Mouse (Mus musculus) kidney, embryonic 15.5 days (tissue): ENCODE data around the gene C530008M17Rik. TPM values are rescaled to one million over a fixed set of nuclear protein-coding genes. Genes with fewer than 3 reads are reported as not detected.
"Not testable (repeated sequence)": the region's sequence is repeated elsewhere in the genome, so short reads cannot be mapped to it uniquely, and the experiment has no call there.

Experiments
- ATAC-seq: fragments of 200-750 bp; cut with Nextera tagmentation; replicated peaks from 2 replicates; pipeline ENCODE4 v1.8.0; 2017; ENCODE audit warnings: moderate TSS enrichment; ENCODE audit not compliant: low FRiP score
- H3K27ac ChIP-seq: fragments of 300-500 bp; sonication (generic); 2 replicates; pipeline ENCODE4 v1.5.1; 2015; ENCODE audit warnings: mild to moderate bottlenecking, inconsistent platforms
- H3K27me3 ChIP-seq: fragments of 300-500 bp; sonication (generic); 2 replicates; pipeline ENCODE4 v1.6.1; 2015; ENCODE audit warnings: inconsistent platforms
- H3K36me3 ChIP-seq: fragments of 300-500 bp; sonication (generic); 2 replicates; pipeline ENCODE4 v1.6.1; 2015; ENCODE audit warnings: inconsistent platforms
- H3K4me1 ChIP-seq: fragments of 300-500 bp; sonication (generic); 2 replicates; pipeline ENCODE4 v1.6.1; 2015; ENCODE audit warnings: inconsistent platforms
- H3K4me2 ChIP-seq: fragments of 300-500 bp; sonication (generic); 2 replicates; pipeline ENCODE4 v1.6.1; 2015; ENCODE audit warnings: moderate library complexity, mild to moderate bottlenecking, inconsistent platforms
- H3K4me3 ChIP-seq: fragments of 300-500 bp; sonication (generic); replicated peaks from 2 replicates; pipeline ENCODE4 v1.5.1; 2015; ENCODE audit warnings: mild to moderate bottlenecking, inconsistent platforms
- H3K9ac ChIP-seq: fragments of 300-500 bp; sonication (generic); 2 replicates; pipeline ENCODE4 v1.6.1; 2015; ENCODE audit warnings: mild to moderate bottlenecking, inconsistent platforms
- H3K9me3 ChIP-seq: fragments of 300-500 bp; sonication (generic); replicated peaks from 2 replicates; pipeline ENCODE4 v1.6.1; 2016; ENCODE audit warnings: inconsistent platforms
- WGBS: fragments of 180-500 bp; shearing (Covaris S2); methylation state at CpG from one replicate; pipeline ENCODE4 v1.1.7; 2015; ENCODE audit warnings: mixed read lengths; 5-methylcytosine and 5-hydroxymethylcytosine counted together
- polyA plus RNA-seq: library from polyadenylated mRNA; unstranded; fragments of >200 nt; fragmentation: Nextera tagmentation; extraction: Ambion mirVana; gene quantifications from 2 replicates; pipeline ENCODE4 v1.2.1, GENCODE M21; 2015

The C530008M17Rik gene
- polyA plus RNA-seq, 1 experiment from 2014 or later = 17.2 TPM

GRCm38 (mm10) chr5:76893084-76893483 lies 236.8 kb downstream of the C530008M17Rik start:
- Histone ChIP-seq H3K4me2 (no peak overlapping the region), H3K27ac (no peak overlapping the region), H3K27me3 (no peaks in the 10 kb centered on the region), H3K36me3 (peaks cover 61% of the 10 kb centered on the region), H3K4me3 (no peak overlapping the region), H3K4me1 (no peaks in the 10 kb centered on the region), H3K9ac (no peak overlapping the region), H3K9me3 (no peaks in the 10 kb centered on the region)
- 82% methylated on average over 2 of the region's 2 CpGs for WGBS
- ATAC-seq = no peak

DNA sequence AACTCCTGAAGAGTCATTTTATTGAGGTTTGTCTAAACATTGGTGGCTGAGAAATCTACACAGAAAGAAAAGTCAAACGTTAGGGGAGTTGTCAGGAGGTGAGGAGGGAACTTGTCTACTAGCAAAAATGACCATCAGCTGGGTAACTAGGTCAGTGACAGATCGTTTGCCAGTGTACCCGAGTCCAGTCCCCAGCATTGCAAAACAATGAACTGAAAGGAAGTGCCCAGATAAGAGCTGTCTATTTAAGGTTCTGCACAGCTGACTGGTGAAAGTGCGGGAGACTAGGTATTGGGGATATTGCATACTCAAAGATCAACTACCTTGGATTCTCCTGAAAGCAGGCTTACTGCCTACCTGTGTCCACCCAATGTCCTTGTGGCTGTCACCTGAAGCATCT lies 245.8 kb downstream of the C530008M17Rik start:
- H3K4me1 ChIP-seq = peaks cover 11% of the 10 kb centered on the region
- no peak overlapping the region for H3K27ac ChIP-seq
- H3K36me3 ChIP-seq = peaks cover 19% of the 10 kb centered on the region; the same call in 1 of the 2 replicates
- no peaks in the 10 kb centered on the region for H3K9me3 ChIP-seq
- no peaks in the 10 kb centered on the region for H3K27me3 ChIP-seq
- H3K4me3 ChIP-seq = no peak overlapping the region
- H3K4me2 ChIP-seq = no peak overlapping the region
- 84% methylated on average over 4 of the region's 4 CpGs for WGBS
- no peak overlapping the region for H3K9ac ChIP-seq
- ATAC-seq = no peak

GRCm38 (mm10) chr5:76904713-76905404 lies 248.5 kb downstream of the C530008M17Rik start:
- peak overlapping the region; percentile 75 for H3K4me3 ChIP-seq
- peak overlapping the region; percentile 65 for H3K4me2 ChIP-seq
- no peaks in the 10 kb centered on the region for H3K9me3 ChIP-seq
- ATAC-seq = no peak
- peak overlapping the region; percentile 68 for H3K9ac ChIP-seq
- H3K4me1 ChIP-seq = peaks cover 11% of the 10 kb centered on the region
- WGBS = under 1% methylated on average over 19 of the region's 19 CpGs
- H3K36me3 ChIP-seq = peaks cover 10% of the 10 kb centered on the region
- peak overlapping the region; percentile 86 for H3K27ac ChIP-seq
- no peaks in the 10 kb centered on the region for H3K27me3 ChIP-seq

DNA sequence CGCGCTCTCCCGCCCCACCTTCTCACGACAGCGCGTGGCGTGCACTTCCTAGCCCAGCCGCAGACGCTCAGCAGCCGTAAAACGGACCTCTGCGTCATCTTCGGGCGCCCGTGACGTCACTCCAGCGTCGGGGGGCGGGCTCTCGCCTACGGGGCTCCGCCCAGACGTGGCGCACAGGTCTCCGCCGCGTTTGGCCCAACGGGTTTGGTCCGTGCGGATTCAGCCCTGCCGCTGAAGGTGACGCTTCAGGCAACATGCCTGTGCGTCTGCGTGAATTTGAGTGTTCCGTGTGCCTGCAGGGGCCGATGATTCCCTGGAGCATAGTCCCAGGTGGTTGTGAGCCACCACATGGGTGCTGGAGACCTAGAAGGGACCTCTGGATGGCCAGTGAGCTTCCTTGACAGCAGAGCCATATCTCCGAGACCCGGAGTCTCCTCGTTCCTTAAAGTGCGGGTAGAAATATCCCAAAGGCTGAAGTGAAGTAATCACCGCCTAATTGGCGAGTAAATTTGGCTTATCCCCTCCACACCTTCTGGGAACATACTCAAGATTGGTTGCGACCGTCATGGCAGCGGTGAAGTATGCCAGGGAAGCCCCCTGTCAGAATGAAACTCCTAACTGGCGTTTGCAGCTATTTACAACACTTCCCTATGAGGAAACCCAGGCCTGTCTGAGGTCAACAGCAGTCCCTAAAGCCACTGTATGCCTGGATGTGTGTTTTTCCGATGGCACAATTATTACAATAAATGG lies 249.3 kb downstream of the C530008M17Rik start, which contains the start of gene Aasdh:
Gene Aasdh (minus strand): TSS at position 110 of the 750 bp plus-strand sequence.
- Histone ChIP-seq H3K4me3 (peak within 1 kb of the TSS; percentile 75), H3K4me2 (peak within 1 kb of the TSS; percentile 65), H3K36me3 (peaks cover 14% of the 10 kb centered on the region), H3K9ac (peak within 1 kb of the TSS; percentile 68), H3K27ac (peak within 1 kb of the TSS; percentile 86), H3K4me1 (peaks cover 11% of the 10 kb centered on the region), H3K9me3 (no peaks in the 10 kb centered on the region), H3K27me3 (no peaks in the 10 kb centered on the region)
- peak; percentile 97 for ATAC-seq
- WGBS = under 1% methylated on average over 47 of the region's 47 CpGs

DNA sequence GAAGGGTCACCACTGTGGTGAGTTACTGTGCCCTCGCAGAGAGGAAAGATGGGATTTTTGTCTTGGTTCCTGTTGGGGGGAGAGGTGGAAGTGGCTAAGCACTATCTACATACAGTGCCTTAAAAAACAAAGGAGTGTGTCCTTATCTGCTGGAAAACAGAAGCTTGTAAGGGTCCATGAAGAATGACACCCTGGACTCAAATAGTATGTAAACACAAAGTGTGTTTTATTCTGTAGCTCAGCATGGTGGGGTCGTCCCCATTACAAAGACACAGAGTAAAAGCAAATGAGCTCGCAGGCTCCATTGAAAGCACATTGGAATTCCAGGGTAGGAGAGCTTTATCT lies 249.8 kb downstream of the C530008M17Rik start:
- WGBS = 45% methylated on average over 3 of the region's 3 CpGs
- Histone ChIP-seq H3K27ac (peak overlapping the region; percentile 86), H3K4me2 (peak overlapping the region; percentile 65), H3K9ac (peak overlapping the region; percentile 68), H3K9me3 (no peaks in the 10 kb centered on the region), H3K36me3 (peaks cover 13% of the 10 kb centered on the region), H3K4me1 (peaks cover 11% of the 10 kb centered on the region), H3K27me3 (no peaks in the 10 kb centered on the region), H3K4me3 (peak overlapping the region; percentile 75)
- 0 out of 2 replicates have a peak, but pooled peaks have one; percentile 3 for ATAC-seq

- 85% methylated on average over 3 of the region's 3 CpGs for WGBS
- H3K9ac ChIP-seq = no peak overlapping the region
- no peaks in the 10 kb centered on the region for H3K9me3 ChIP-seq
- H3K27ac ChIP-seq = no peak overlapping the region
- no peak overlapping the region for H3K4me2 ChIP-seq
- ATAC-seq = no peak
- peaks cover 30% of the 10 kb centered on the region for H3K36me3 ChIP-seq
- peaks cover 7% of the 10 kb centered on the region for H3K4me1 ChIP-seq
- H3K27me3 ChIP-seq = no peaks in the 10 kb centered on the region
- H3K4me3 ChIP-seq = no peak overlapping the region
Measured at GRCm38 (mm10) chr5:76910807-76911206, 254.5 kb downstream of the C530008M17Rik start.

- not testable (repeated sequence) for H3K4me2 ChIP-seq, H3K4me3 ChIP-seq
- 93% methylated on average over 5 of the region's 5 CpGs for WGBS
Measured at GRCm38 (mm10) chr5:76912522-76912921, 256.2 kb downstream of the C530008M17Rik start.

DNA sequence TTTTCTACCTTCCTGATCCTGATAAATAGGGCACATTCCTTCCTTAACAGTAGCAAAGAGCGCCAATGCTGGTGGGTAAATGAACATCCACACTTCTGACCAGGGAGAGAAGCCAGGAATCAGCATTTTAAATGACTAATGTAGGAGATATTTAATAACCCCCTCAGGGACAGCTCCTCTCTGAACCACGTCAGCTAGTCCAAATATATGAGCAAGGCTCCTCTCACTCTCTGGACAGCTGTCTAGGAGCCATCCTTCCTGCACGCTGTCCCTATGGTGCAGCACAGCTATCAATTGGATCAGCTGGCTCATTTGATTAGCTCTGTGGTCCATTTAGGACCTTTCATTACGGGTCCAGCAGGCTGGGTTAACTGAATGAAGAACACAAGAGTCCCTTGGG lies 266.5 kb downstream of the C530008M17Rik start:
- Histone ChIP-seq H3K4me2 (no peak overlapping the region), H3K36me3 (peaks cover 87% of the 10 kb centered on the region), H3K27ac (peak overlapping the region; percentile 60; the same call in 1 of the 2 replicates), H3K4me1 (no peaks in the 10 kb centered on the region; the same call in none of the 2 replicates), H3K4me3 (no peak overlapping the region), H3K9me3 (peaks cover 11% of the 10 kb centered on the region), H3K27me3 (no peaks in the 10 kb centered on the region), H3K9ac (no peak overlapping the region)
- no peak for ATAC-seq
- WGBS = 71% methylated on average over 4 of the region's 4 CpGs

More at GRCm38 (mm10) chr5:76912522-76912921, 256.2 kb downstream of the C530008M17Rik start:
- peaks cover 41% of the 10 kb centered on the region for H3K36me3 ChIP-seq
- H3K27me3 ChIP-seq, H3K4me1 ChIP-seq, H3K9me3 ChIP-seq, ATAC-seq, H3K27ac ChIP-seq, H3K9ac ChIP-seq: not testable (repeated sequence)

Other genes with a start within 250 kb of the C530008M17Rik start
- not detected in 2 replicates for gene Gm7271, start 172.5 kb upstream of the C530008M17Rik start, polyA plus RNA-seq
- gene Exoc1, start 127.2 kb upstream of the C530008M17Rik start, polyA plus RNA-seq = 33.0 and 33.3 TPM in 2 replicates
- 7.3 TPM in 2 replicates for gene Cep135, start 67.8 kb upstream of the C530008M17Rik start, polyA plus RNA-seq
- 16.8 and 18.1 TPM in 2 replicates for gene Aasdh, start 249.0 kb downstream of the C530008M17Rik start, polyA plus RNA-seq